Mouse (Mus musculus): ENCODE measurements around the gene B3galt4.
A peak's percentile ranks its signal among the peaks of the same experiment; 100 is the strongest.

DNA sequence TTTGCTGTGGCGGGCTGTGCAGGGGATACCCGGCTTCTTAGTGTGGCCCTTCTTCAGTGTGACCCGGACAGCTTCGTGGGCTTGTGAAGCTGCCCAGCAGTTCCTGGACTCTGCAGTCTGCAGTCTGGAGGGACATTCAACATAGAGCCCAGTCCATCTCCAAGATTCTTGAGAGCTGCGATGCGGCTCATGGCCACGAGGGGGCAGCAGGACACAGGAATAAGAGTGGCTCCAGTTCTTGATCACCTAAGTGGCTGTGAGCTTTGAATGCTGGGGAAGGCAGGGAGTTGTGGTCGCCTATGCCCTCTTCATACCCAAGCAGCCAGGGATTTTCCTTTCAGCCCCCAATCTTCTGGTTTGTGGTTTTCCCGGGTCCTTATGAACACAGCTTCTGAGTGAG is 17.2 kb upstream of the B3galt4 start:
- TF ChIP-seq CTCF (IDR thresholded peaks at IDR 0.05; ENCODE audit: insufficient read depth, low read length) (peak; percentile 95), POLR2A (IDR thresholded peaks at IDR 0.05; ENCODE audit: borderline replicate concordance, extremely low read depth, low read depth, low read length) (peak; percentile 23; the same call in 1 of the 2 replicates)
